Comparison of ENCODE assay signal across 8 mouse cellular contexts in genomic region chr11:104132580-104133441, GRCm38 (mm10). TPM values are rescaled to one million over a fixed set of nuclear protein-coding genes. Genes with fewer than 3 reads are reported as not detected.
DNase-seq lines count a peak whose midpoint lies in the region; ATAC-seq lines count a peak whose summit lies in the region.

TSS of gene Crhr1 (plus strand) at chr11:104132855.

- H3K36me3 ChIP-seq in embryonic facial prominence, embryonic 14.5 days (ENCODE audit: control insufficient read depth, insufficient read depth, low read length): no peaks in the 10 kb centered on the region
- H3K36me3 ChIP-seq in midbrain, embryonic 11.5 days (ENCODE audit: control insufficient read depth, insufficient read depth, low read length): no peaks in the 10 kb centered on the region

- ATAC-seq in embryonic facial prominence, embryonic 14.5 days (ENCODE audit: low read depth): peak; percentile 72
- peak; percentile 73 for ATAC-seq in midbrain, embryonic 11.5 days (ENCODE audit: low FRiP score)

- peaks cover 77% of the 10 kb centered on the region for H3K27me3 ChIP-seq in embryonic facial prominence, embryonic 14.5 days (replicated peaks; ENCODE audit: control insufficient read depth, insufficient read depth, low read length)
- H3K27me3 ChIP-seq in midbrain, embryonic 11.5 days (ENCODE audit: control insufficient read depth, insufficient read depth, low read length): peaks cover 42% of the 10 kb centered on the region

- H3K27ac ChIP-seq in embryonic facial prominence, embryonic 14.5 days (replicated peaks; ENCODE audit: low read depth, low read length): no peak within 1 kb of the TSS
- no peak within 1 kb of the TSS for H3K27ac ChIP-seq in midbrain, embryonic 11.5 days (ENCODE audit: low read depth, low read length)

- H3K9me3 ChIP-seq in embryonic facial prominence, embryonic 14.5 days (ENCODE audit: control insufficient read depth, low read length): no peaks in the 10 kb centered on the region
- no peaks in the 10 kb centered on the region for H3K9me3 ChIP-seq in midbrain, embryonic 11.5 days (ENCODE audit: control insufficient read depth, low read length)

- 2% methylated on average over 57 of the region's 80 CpGs for WGBS in embryonic facial prominence, embryonic 14.5 days
- WGBS in midbrain, embryonic 11.5 days: under 1% methylated on average over 65 of the region's 80 CpGs

- H3K4me2 ChIP-seq in embryonic facial prominence, embryonic 14.5 days (ENCODE audit: low read depth, low read length): peak within 1 kb of the TSS; percentile 95
- H3K4me2 ChIP-seq in midbrain, embryonic 11.5 days: peak within 1 kb of the TSS; percentile 99

- peak; percentile 10 to 34 for DNase-seq in layer of hippocampus, adult 18-20 months (ENCODE audit: low spot score in 2 of 2)
- no peak for DNase-seq in layer of hippocampus, adult 9-10 months (ENCODE audit: low spot score)
- peak; percentile 87 for DNase-seq in cerebellum, adult 11 months
- peak; percentile 22 for DNase-seq in embryonic facial prominence, embryonic 14.5 days (ENCODE audit: low spot score)
- DNase-seq in kidney, postnatal 4 days: peak; percentile 55 to 59
- peak; percentile 95 for DNase-seq in midbrain, embryonic 11.5 days (ENCODE audit: low spot score, missing footprints)
- DNase-seq in urinary bladder, postnatal 14 days (ENCODE audit: low spot score): peak; percentile 7
- DNase-seq in thymus, postnatal 0 days (ENCODE audit: low spot score): no peak

- H3K9ac ChIP-seq in embryonic facial prominence, embryonic 14.5 days (ENCODE audit: low read depth, low read length): peak within 1 kb of the TSS; percentile 51
- peak within 1 kb of the TSS; percentile 65 for H3K9ac ChIP-seq in midbrain, embryonic 11.5 days (ENCODE audit: low read length)

- peak within 1 kb of the TSS; percentile 50 for H3K4me3 ChIP-seq in embryonic facial prominence, embryonic 14.5 days (ENCODE audit: low read depth, low read length)
- H3K4me3 ChIP-seq in midbrain, embryonic 11.5 days (ENCODE audit: low read depth, low read length): peak within 1 kb of the TSS; percentile 59

- H3K4me1 ChIP-seq in embryonic facial prominence, embryonic 14.5 days (ENCODE audit: control insufficient read depth, insufficient read depth, low read length): peaks cover 4% of the 10 kb centered on the region
- H3K4me1 ChIP-seq in midbrain, embryonic 11.5 days (ENCODE audit: control insufficient read depth, insufficient read depth, low read length): peaks cover 13% of the 10 kb centered on the region

RNA-seq across cellular contexts. Expression of gene Crhr1, which starts in this region (rescaled TPM):
- total RNA-seq in layer of hippocampus, adult 18-20 months (2021): 1 to 10 TPM; 8.8 to 9.3 TPM
- 0.22 TPM in 1 of 2 replicates, not detected in the other for polyA plus RNA-seq in embryonic facial prominence, embryonic 14.5 days (2014; fragmentation: Nextera tagmentation; extraction: Ambion mirVana)
- 0.33 and 0.60 TPM in 2 replicates for polyA plus RNA-seq in midbrain, embryonic 11.5 days (2014; fragmentation: Nextera tagmentation; extraction: Ambion mirVana)
- 0.05 TPM in 1 of 2 replicates, not detected in the other for polyA plus RNA-seq in thymus, postnatal 0 days (2015; fragmentation: Nextera tagmentation; extraction: Ambion mirVana)

Comparison
In these comparisons a context has a peak if more than half of its experiments do, and no peak if none do; other contexts are left out.
1. DNase-seq: peak in layer of hippocampus, adult 18-20 months (2 of 2), cerebellum, adult 11 months (single experiment), kidney, postnatal 4 days (2 of 2) and urinary bladder, postnatal 14 days (single experiment); none in layer of hippocampus, adult 9-10 months (single experiment) and thymus, postnatal 0 days (single experiment).
2. Peak in DNase-seq, ATAC-seq, H3K4me3 ChIP-seq, H3K9ac ChIP-seq and H3K4me2 ChIP-seq in embryonic facial prominence, embryonic 14.5 days; RNA of the gene not detected or under 1 TPM.
3. Peak in DNase-seq, ATAC-seq, H3K4me3 ChIP-seq, H3K9ac ChIP-seq and H3K4me2 ChIP-seq in midbrain, embryonic 11.5 days; RNA of the gene not detected or under 1 TPM.